Mouse (Mus musculus): ENCODE data around the gene Nrm.

DNA sequence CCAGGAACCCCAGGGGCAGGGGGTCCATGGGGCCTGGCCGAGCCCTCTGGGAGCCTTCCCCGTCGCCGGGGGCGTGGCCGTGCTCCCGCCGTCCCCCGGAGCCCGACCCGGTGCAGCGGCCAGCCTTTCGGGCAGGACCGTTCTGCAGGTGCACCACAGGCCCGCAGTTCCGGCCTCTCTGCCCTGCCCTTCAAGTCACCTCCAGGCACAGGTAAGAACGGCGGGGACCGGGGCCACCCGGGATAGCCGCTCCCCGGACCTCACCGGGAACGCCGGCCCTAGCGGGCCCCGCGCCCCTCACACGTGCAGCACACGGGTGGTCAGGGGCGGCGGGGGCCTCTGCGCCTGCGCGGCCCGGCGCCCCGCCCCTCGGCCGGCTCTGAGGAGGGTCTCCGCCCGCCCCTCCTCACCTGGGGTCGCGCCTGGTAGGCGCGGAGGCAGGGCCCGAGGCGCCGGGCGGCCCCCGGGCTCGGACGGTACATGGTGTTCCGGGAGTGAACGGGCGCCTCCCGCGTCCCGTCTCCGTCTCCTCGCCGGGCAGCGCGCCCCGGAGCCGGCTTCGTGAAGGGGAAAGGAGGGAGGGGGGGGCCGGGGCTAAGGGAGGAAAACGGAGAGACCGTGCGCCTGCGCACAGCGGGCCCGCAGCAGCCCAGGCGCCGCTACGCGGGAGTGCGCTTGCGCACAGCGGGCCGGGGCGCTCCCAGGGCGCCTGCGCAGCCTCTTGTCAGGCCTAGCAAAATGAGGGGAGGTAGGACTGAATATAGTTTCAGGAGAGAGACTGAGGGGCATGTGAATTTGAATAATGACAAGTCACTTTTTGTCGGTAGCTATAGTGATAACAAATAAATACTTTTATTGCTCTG lies 35.9 kb downstream of the Nrm start, which contains the start of gene 2310061I04Rik:
- TF ChIP-seq POLR2A (IDR thresholded peaks at IDR 0.05; ENCODE audit: control insufficient read depth, low read depth, low read length) (peak; percentile 53), CTCF (IDR thresholded peaks at IDR 0.05; ENCODE audit: control insufficient read depth, insufficient read depth, insufficient replicate concordance, low read depth, low read length) (no peak)

Data from testis, adult 2 months (tissue).